Mouse (Mus musculus) lung, postnatal 0 days (tissue): ENCODE measurements at regions not wholly inside any gene's neighbourhood (a gene's known extent, or its start where the extent isn't known, plus 50 kb on each side); places are given as distances from the start of the nearest gene placed in this dataset.

Source experiments
- CTCF ChIP-seq: IDR thresholded peaks from 2 replicates; pipeline ENCODE4 v1.5.1; 2016; ENCODE audit warnings: antibody characterized with exemption, mild to moderate bottlenecking
- EP300 ChIP-seq: IDR thresholded peaks from 2 replicates; pipeline ENCODE4 v1.6.1; 2016; ENCODE audit warnings: antibody characterized with exemption, mild to moderate bottlenecking, control low read depth

DNA sequence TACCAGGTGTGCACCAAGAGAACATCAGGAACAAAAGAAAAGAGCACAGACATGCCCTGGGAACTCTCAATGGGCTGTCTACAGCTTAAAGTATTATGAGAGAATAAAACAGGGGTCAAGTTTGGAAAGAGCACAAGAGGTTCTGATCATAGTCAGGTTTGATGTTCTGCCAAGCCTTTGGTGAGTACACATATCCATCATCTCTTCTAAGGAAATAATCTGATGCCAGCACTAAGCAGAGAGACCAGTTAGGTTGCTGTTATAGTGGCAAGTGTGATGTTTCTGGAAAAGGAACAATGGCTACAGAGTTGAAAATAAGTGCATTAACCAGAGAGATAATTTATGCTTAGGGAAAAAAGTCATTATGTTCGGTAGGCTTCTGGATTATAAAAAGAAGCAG is 136.9 kb upstream of the Gm11146 start:
- no peak for TF ChIP-seq CTCF
- TF ChIP-seq EP300: no peak
